16 mouse cellular contexts compared by ENCODE assay signal in the genomic region with DNA sequence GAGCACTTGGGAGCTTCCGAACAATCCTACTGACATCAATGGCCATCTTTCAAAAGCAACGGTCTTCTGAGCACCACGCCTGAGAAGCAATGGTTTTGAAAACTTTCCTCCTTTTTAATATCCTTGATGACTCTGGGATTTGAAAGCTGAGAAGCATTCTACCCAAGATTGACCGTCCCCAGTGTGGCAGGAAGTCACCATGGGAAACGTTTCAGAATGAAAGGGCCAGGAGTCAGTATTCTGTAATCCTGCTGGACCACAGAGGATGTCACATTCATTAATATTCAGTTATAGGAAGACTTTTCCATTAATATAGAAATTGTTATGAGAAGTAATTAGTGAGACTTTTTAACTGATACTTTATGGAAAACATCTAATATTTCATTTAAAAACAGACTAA.
A peak's percentile ranks its signal among the peaks of the same experiment; 100 is the strongest.
DNase-seq lines count a peak whose midpoint lies in the region; ATAC-seq and TF ChIP-seq lines count a peak whose summit lies in the region.
"Had no signal": no experiment of that assay in that cellular context is flagged by ENCODE, and none has a peak within 500 bp of the region (broad histone marks: within the 10 kb centered on the region; RNA-seq: fewer than 3 reads in every experiment).

No protein-coding gene starts in this region.

- no peak overlapping the region for H3K4me2 ChIP-seq in heart, embryonic 13.5 days
- H3K4me2 ChIP-seq in limb, embryonic 12.5 days = no peak overlapping the region
- H3K4me2 ChIP-seq in stomach, embryonic 14.5 days (replicated peaks; ENCODE audit: low read depth, low read length) = no peak overlapping the region
- no peak overlapping the region for H3K4me2 ChIP-seq in stomach, postnatal 0 days (replicated peaks; ENCODE audit: low read depth)

- WGBS in heart, embryonic 13.5 days = 66% methylated on average over 5 of the region's 5 CpGs
- WGBS in limb, embryonic 12.5 days = 72% methylated on average over 5 of the region's 5 CpGs
- WGBS in limb, embryonic 10.5 days = 76% methylated on average over 5 of the region's 5 CpGs
- 27% methylated on average over 5 of the region's 5 CpGs for WGBS in stomach, embryonic 14.5 days
- WGBS in stomach, postnatal 0 days = 39% methylated on average over 5 of the region's 5 CpGs

- no peaks in the 10 kb centered on the region for H3K36me3 ChIP-seq in heart, embryonic 13.5 days
- no peaks in the 10 kb centered on the region for H3K36me3 ChIP-seq in limb, embryonic 12.5 days
- H3K36me3 ChIP-seq in limb, embryonic 10.5 days = no peaks in the 10 kb centered on the region
- no peaks in the 10 kb centered on the region for H3K36me3 ChIP-seq in stomach, embryonic 14.5 days (ENCODE audit: control insufficient read depth, insufficient read depth, low read length)
- no peaks in the 10 kb centered on the region for H3K36me3 ChIP-seq in stomach, postnatal 0 days (ENCODE audit: control insufficient read depth, insufficient read depth, low read length)
- H3K36me3 ChIP-seq: hindbrain, embryonic 10.5 days; midbrain, embryonic 10.5 days had no signal

- no peaks in the 10 kb centered on the region for H3K9me3 ChIP-seq in heart, embryonic 13.5 days
- no peaks in the 10 kb centered on the region for H3K9me3 ChIP-seq in limb, embryonic 12.5 days
- H3K9me3 ChIP-seq in limb, embryonic 10.5 days (replicated peaks) = no peaks in the 10 kb centered on the region
- H3K9me3 ChIP-seq in stomach, embryonic 14.5 days (ENCODE audit: control insufficient read depth, low read depth, low read length) = no peaks in the 10 kb centered on the region
- H3K9me3 ChIP-seq in stomach, postnatal 0 days (ENCODE audit: control insufficient read depth, low read length) = no peaks in the 10 kb centered on the region
- H3K9me3 ChIP-seq: hindbrain, embryonic 10.5 days; midbrain, embryonic 10.5 days had no signal

- H3K9ac ChIP-seq in heart, embryonic 13.5 days = no peak overlapping the region
- no peak overlapping the region for H3K9ac ChIP-seq in limb, embryonic 12.5 days (replicated peaks)
- no peak overlapping the region for H3K9ac ChIP-seq in stomach, embryonic 14.5 days (replicated peaks; ENCODE audit: low read depth, low read length)
- no peak overlapping the region for H3K9ac ChIP-seq in stomach, postnatal 0 days (ENCODE audit: low read length)
- H3K9ac ChIP-seq: forebrain, postnatal 0 days had no signal

- no peak for TF ChIP-seq EP300 in stomach, postnatal 0 days (optimal IDR thresholded peaks at IDR 0.05)

- ATAC-seq in heart, embryonic 13.5 days (ENCODE audit: extremely low read depth, insufficient number of reproducible peaks, low FRiP score, low TSS enrichment) = no peak
- no peak for ATAC-seq in limb, embryonic 12.5 days (ENCODE audit: insufficient number of reproducible peaks, insufficient read depth, low FRiP score, low TSS enrichment, low read depth)
- no peak for ATAC-seq in stomach, embryonic 14.5 days (ENCODE audit: insufficient number of reproducible peaks, insufficient read depth, low FRiP score, low read depth)
- ATAC-seq in stomach, postnatal 0 days (ENCODE audit: low FRiP score, low TSS enrichment) = no peak
- ATAC-seq: forebrain, postnatal 0 days had no signal

- no peak for TF ChIP-seq CTCF in stomach, postnatal 0 days (IDR thresholded peaks at IDR 0.05; ENCODE audit: low read depth)

- DNase-seq in heart, adult 18-20 months = no peak
- no peak for DNase-seq in limb, embryonic 10.5 days (ENCODE audit: low spot score)
- no peak for DNase-seq in stomach, postnatal 0 days (ENCODE audit: low spot score)
- no peak for DNase-seq in testis, postnatal 10 days (ENCODE audit: low spot score)
- DNase-seq: cerebellum, postnatal 14 days; forebrain, postnatal 0 days; gastrocnemius, postnatal 25 days; lung, adult 2 months; right cerebral cortex, adult 18-20 months; spleen, adult 18-20 months; thymus, postnatal 4 days had no signal

- H3K4me1 ChIP-seq in heart, embryonic 13.5 days = peaks cover 44% of the 10 kb centered on the region
- H3K4me1 ChIP-seq in limb, embryonic 12.5 days (replicated peaks) = peaks cover 17% of the 10 kb centered on the region
- H3K4me1 ChIP-seq in limb, embryonic 10.5 days = peaks cover 12% of the 10 kb centered on the region; the same call in 1 of the 2 replicates
- H3K4me1 ChIP-seq in stomach, embryonic 14.5 days (ENCODE audit: control insufficient read depth, insufficient read depth, low read length) = peaks cover 25% of the 10 kb centered on the region
- H3K4me1 ChIP-seq in stomach, postnatal 0 days (replicated peaks; ENCODE audit: control insufficient read depth, insufficient read depth) = 0 out of 2 replicates have a peak, but pooled peaks cover 4% of the 10 kb centered on the region

- no peak overlapping the region for H3K4me3 ChIP-seq in heart, embryonic 13.5 days
- no peak overlapping the region for H3K4me3 ChIP-seq in limb, embryonic 12.5 days (replicated peaks)
- no peak overlapping the region for H3K4me3 ChIP-seq in limb, embryonic 10.5 days
- H3K4me3 ChIP-seq in stomach, embryonic 14.5 days (ENCODE audit: low read depth, low read length) = no peak overlapping the region
- H3K4me3 ChIP-seq in stomach, postnatal 0 days (ENCODE audit: low read depth, low read length) = no peak overlapping the region
- H3K4me3 ChIP-seq: hindbrain, embryonic 10.5 days; midbrain, embryonic 10.5 days had no signal

- peak overlapping the region; percentile 75 for H3K27ac ChIP-seq in heart, embryonic 13.5 days (replicated peaks)
- peak overlapping the region; percentile 64; the same call in 1 of the 2 replicates for H3K27ac ChIP-seq in limb, embryonic 12.5 days
- H3K27ac ChIP-seq in limb, embryonic 10.5 days = no peak overlapping the region
- peak overlapping the region; percentile 57 for H3K27ac ChIP-seq in stomach, embryonic 14.5 days (ENCODE audit: low read length)
- H3K27ac ChIP-seq in stomach, postnatal 0 days (replicated peaks) = no peak overlapping the region
- H3K27ac ChIP-seq: hindbrain, embryonic 10.5 days; midbrain, embryonic 10.5 days had no signal

- H3K27me3 ChIP-seq in heart, embryonic 13.5 days (replicated peaks) = no peaks in the 10 kb centered on the region
- H3K27me3 ChIP-seq in limb, embryonic 12.5 days = no peaks in the 10 kb centered on the region
- no peaks in the 10 kb centered on the region for H3K27me3 ChIP-seq in limb, embryonic 10.5 days (ENCODE audit: low read depth, poor library complexity, severe bottlenecking)
- no peaks in the 10 kb centered on the region for H3K27me3 ChIP-seq in stomach, embryonic 14.5 days (ENCODE audit: control insufficient read depth, insufficient read depth, low read length)
- H3K27me3 ChIP-seq in stomach, postnatal 0 days (ENCODE audit: control insufficient read depth, insufficient read depth, low read length) = no peaks in the 10 kb centered on the region

Comparison
In these comparisons a context has a peak if more than half of its experiments do, and no peak if none do; other contexts are left out.
1. H3K27ac ChIP-seq: peak in heart, embryonic 13.5 days (single experiment), limb, embryonic 12.5 days (single experiment) and stomach, embryonic 14.5 days (single experiment); none in limb, embryonic 10.5 days (single experiment) and stomach, postnatal 0 days (single experiment).